Comparison of ENCODE assay signal across 18 mouse cellular contexts in genomic region chr2:40960236-40960635, GRCm38 (mm10).
DNase-seq lines count a peak whose midpoint lies in the region.
"Had no signal": no experiment of that assay in that cellular context is flagged by ENCODE, and none has a peak within 500 bp of the region (broad histone marks: within the 10 kb centered on the region; RNA-seq: fewer than 3 reads in every experiment).

No protein-coding gene starts in this region.

- peak; percentile 15 to 22 for DNase-seq in frontal cortex, adult 2 months (ENCODE audit: extremely low spot score in 1 of 2, low spot score in 1 of 2)
- no peak for DNase-seq in frontal cortex, postnatal 14 days (ENCODE audit: low spot score in 2 of 2)
- peak; percentile 15 for DNase-seq in left cerebral cortex, adult 11 months (ENCODE audit: low spot score)
- DNase-seq in left cerebral cortex, postnatal 14 days (ENCODE audit: low spot score in 2 of 2) = no peak
- DNase-seq in right cerebral cortex, adult 2 months (ENCODE audit: low spot score in 2 of 2) = peak; percentile 7 to 19
- DNase-seq in right cerebral cortex, postnatal 4 days = no peak
- DNase-seq in spleen, postnatal 36 days (ENCODE audit: low spot score in 2 of 2) = no peak
- DNase-seq: adrenal gland, adult 2 months; adrenal gland, postnatal 14 days; B cell, adult 2 months; cerebellum, adult 18-20 months; cerebellum, adult 9-10 months; cerebellum, postnatal 14 days; gastrocnemius, postnatal 10 days; gastrocnemius, postnatal 36 days; heart, adult 2 months; heart, postnatal 14 days; heart, postnatal 4 days had no signal

- intact Hi-C loops in left cerebral cortex, postnatal 14 days (cut with DNase I) = no loop called here

Comparison
In these comparisons a context has a peak if more than half of its experiments do, and no peak if none do; other contexts are left out.
1. DNase-seq: peak in frontal cortex, adult 2 months (2 of 2), left cerebral cortex, adult 11 months (single experiment) and right cerebral cortex, adult 2 months (2 of 2); none in frontal cortex, postnatal 14 days (0 of 2), left cerebral cortex, postnatal 14 days (0 of 2), right cerebral cortex, postnatal 4 days (single experiment) and spleen, postnatal 36 days (0 of 2).